Mouse (Mus musculus): Measurements from ENCODE around the gene Agr2. TPM values are rescaled to one million over a fixed set of nuclear protein-coding genes. Genes with fewer than 3 reads are reported as not detected.

The Agr2 gene
- polyA plus RNA-seq, 1 experiment from 2014 or later = not detected

DNA sequence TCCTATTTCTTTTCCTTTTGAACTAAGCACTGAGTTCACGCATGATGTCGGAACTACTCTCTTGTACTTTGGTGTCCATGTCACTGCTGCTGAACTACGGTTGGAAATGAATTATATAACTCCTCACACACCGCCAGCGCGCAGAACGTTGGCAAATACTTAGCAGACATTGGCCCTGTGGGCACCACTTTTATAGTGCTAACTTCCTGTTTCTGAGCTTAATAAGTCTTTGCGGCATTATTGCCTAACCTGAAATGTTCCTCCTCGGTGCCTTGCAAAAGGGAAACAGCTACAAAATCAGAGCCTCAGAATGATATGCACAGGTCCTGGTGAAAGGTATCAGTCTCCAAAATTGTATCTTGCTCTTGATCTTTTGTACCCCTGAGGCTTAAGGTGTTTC, 9.2 kb upstream of the Agr2 start:
- Histone ChIP-seq H3K27me3 (ENCODE audit: control insufficient read depth, insufficient read depth, low read length) (no peaks in the 10 kb centered on the region), H3K27ac (ENCODE audit: low read depth, low read length) (no peak overlapping the region), H3K4me1 (ENCODE audit: control insufficient read depth, insufficient read depth, low read length) (peaks cover 4% of the 10 kb centered on the region), H3K4me3 (ENCODE audit: low read depth, low read length) (no peak overlapping the region), H3K9ac (ENCODE audit: low read length) (no peak overlapping the region), H3K36me3 (ENCODE audit: control insufficient read depth, insufficient read depth, low read length) (no peaks in the 10 kb centered on the region), H3K4me2 (no peak overlapping the region), H3K9me3 (ENCODE audit: control insufficient read depth, low read length) (no peaks in the 10 kb centered on the region)
- no peak for DNase-seq (ENCODE audit: low spot score, missing footprints)
- 93% methylated on average over 9 of the region's 9 CpGs for WGBS
- no peak for ATAC-seq (ENCODE audit: low FRiP score)

DNA sequence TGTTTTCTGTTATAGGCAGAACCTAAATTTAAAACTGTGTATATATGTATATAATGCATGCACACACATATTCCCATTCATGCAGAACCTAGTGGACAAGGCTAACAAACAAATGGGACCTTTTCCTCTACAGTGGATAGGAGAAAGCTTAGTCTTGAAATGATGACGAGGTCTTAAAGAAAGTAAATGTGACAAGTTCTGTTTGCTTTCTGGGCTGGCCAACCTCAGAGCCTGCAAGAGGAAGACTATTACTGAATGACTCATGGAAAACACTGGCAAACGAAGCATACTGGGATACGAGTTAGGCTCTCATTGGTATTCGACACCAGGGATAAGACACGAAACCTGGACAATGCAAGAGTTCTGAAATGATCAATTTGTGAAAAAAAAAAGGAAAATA, 8.0 kb upstream of the Agr2 start:
- peaks cover 4% of the 10 kb centered on the region for H3K4me1 ChIP-seq (ENCODE audit: control insufficient read depth, insufficient read depth, low read length)
- no peaks in the 10 kb centered on the region for H3K27me3 ChIP-seq (ENCODE audit: control insufficient read depth, insufficient read depth, low read length)
- 89% methylated on average over 5 of the region's 5 CpGs for WGBS
- no peak for ATAC-seq (ENCODE audit: low FRiP score)
- no peak overlapping the region for H3K4me2 ChIP-seq
- H3K4me3 ChIP-seq (ENCODE audit: low read depth, low read length) = no peak overlapping the region
- no peaks in the 10 kb centered on the region for H3K36me3 ChIP-seq (ENCODE audit: control insufficient read depth, insufficient read depth, low read length)
- H3K9ac ChIP-seq (ENCODE audit: low read length) = no peak overlapping the region
- no peaks in the 10 kb centered on the region for H3K9me3 ChIP-seq (ENCODE audit: control insufficient read depth, low read length)
- H3K27ac ChIP-seq (ENCODE audit: low read depth, low read length) = no peak overlapping the region
- no peak for DNase-seq (ENCODE audit: low spot score, missing footprints)

DNA sequence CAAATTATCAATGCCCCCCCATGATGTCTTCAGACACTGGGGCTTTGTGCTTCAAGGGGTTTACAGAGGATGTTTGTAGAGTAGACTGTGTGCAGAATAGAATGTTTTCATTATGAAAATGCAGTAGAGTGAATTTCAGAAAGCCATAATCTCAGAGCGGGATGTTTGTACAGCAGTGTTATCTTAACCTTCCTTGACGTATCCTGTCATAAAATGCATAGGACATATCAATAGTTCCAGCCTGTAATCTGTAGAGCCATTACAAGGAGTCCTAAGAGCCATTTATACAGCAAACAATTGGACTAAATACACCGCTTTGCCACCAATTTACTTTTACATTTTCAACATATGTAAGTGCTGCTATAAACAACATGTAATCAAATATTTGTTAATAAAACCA, 876 bp downstream of the Agr2 start:
- Histone ChIP-seq H3K4me2 (no peak overlapping the region), H3K36me3 (ENCODE audit: control insufficient read depth, insufficient read depth, low read length) (no peaks in the 10 kb centered on the region), H3K4me3 (ENCODE audit: low read depth, low read length) (no peak overlapping the region), H3K9ac (ENCODE audit: low read length) (no peak overlapping the region), H3K27ac (ENCODE audit: low read depth, low read length) (no peak overlapping the region), H3K4me1 (ENCODE audit: control insufficient read depth, insufficient read depth, low read length) (peaks cover 2% of the 10 kb centered on the region; the same call in 1 of the 2 replicates), H3K27me3 (ENCODE audit: control insufficient read depth, insufficient read depth, low read length) (no peaks in the 10 kb centered on the region), H3K9me3 (ENCODE audit: control insufficient read depth, low read length) (no peaks in the 10 kb centered on the region)
- 88% methylated on average over 3 of the region's 3 CpGs for WGBS
- ATAC-seq (ENCODE audit: low FRiP score) (no peak), DNase-seq (ENCODE audit: low spot score, missing footprints) (no peak)

DNA sequence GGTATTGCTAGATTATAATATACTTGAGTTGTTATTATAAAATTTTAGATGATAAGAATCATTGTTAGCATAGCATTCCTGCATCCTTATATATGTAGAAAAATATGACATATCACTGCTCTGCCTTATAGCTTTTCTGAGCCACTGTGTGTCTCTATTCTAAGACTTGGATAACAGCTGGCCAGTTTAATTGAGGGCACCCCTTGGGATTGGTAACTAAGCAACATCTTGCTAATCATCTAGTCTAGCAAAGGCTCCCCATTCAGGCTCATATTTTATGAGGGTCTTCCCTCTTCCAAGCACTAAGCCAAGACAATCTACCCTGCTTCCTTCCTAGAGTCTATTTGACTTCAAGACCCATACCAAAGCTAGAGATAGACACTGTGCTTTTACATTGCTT, 1.4 kb downstream of the Agr2 start:
- no peaks in the 10 kb centered on the region for H3K36me3 ChIP-seq (ENCODE audit: control insufficient read depth, insufficient read depth, low read length)
- ATAC-seq (ENCODE audit: low FRiP score) = peak; percentile 60
- DNase-seq (ENCODE audit: low spot score, missing footprints) = no peak
- no peak overlapping the region for H3K4me3 ChIP-seq (ENCODE audit: low read depth, low read length)
- H3K4me2 ChIP-seq = no peak overlapping the region
- H3K9ac ChIP-seq (ENCODE audit: low read length) = no peak overlapping the region
- H3K27me3 ChIP-seq (ENCODE audit: control insufficient read depth, insufficient read depth, low read length) = no peaks in the 10 kb centered on the region
- H3K27ac ChIP-seq (ENCODE audit: low read depth, low read length) = no peak overlapping the region; the same call in 1 of the 2 replicates
- H3K9me3 ChIP-seq (ENCODE audit: control insufficient read depth, low read length) = no peaks in the 10 kb centered on the region
- H3K4me1 ChIP-seq (ENCODE audit: control insufficient read depth, insufficient read depth, low read length) = peaks cover 2% of the 10 kb centered on the region; the same call in 1 of the 2 replicates

DNA sequence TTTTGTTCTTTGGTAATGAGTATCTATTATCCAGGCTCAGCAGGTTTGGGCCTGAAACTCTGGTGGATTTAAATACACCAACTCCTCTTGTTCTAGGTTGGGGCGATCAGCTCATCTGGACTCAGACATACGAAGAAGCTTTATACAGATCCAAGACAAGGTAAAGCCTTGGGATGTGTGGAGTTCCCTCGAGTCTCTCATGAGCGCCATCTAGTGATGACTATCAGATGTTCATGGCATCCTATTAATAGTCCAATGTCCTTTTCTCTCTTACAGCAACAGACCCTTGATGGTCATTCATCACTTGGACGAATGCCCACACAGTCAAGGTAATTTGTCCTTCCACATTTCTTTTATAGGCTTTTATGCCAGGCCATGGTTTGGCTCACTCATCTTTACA, 3.1 kb downstream of the Agr2 start:
- H3K27me3 ChIP-seq (ENCODE audit: control insufficient read depth, insufficient read depth, low read length) = no peaks in the 10 kb centered on the region
- no peaks in the 10 kb centered on the region for H3K9me3 ChIP-seq (ENCODE audit: control insufficient read depth, low read length)
- H3K9ac ChIP-seq (ENCODE audit: low read length) = no peak overlapping the region
- H3K36me3 ChIP-seq (ENCODE audit: control insufficient read depth, insufficient read depth, low read length) = no peaks in the 10 kb centered on the region
- 41% methylated on average over 5 of the region's 5 CpGs for WGBS
- H3K4me3 ChIP-seq (ENCODE audit: low read depth, low read length) = no peak overlapping the region
- H3K4me1 ChIP-seq (ENCODE audit: control insufficient read depth, insufficient read depth, low read length) = peaks cover 2% of the 10 kb centered on the region; the same call in 1 of the 2 replicates
- no peak overlapping the region for H3K27ac ChIP-seq (ENCODE audit: low read depth, low read length)
- no peak for DNase-seq (ENCODE audit: low spot score, missing footprints)
- peak; percentile 63; the same call in 1 of the 2 replicates for ATAC-seq (ENCODE audit: low FRiP score)
- H3K4me2 ChIP-seq = no peak overlapping the region

DNA sequence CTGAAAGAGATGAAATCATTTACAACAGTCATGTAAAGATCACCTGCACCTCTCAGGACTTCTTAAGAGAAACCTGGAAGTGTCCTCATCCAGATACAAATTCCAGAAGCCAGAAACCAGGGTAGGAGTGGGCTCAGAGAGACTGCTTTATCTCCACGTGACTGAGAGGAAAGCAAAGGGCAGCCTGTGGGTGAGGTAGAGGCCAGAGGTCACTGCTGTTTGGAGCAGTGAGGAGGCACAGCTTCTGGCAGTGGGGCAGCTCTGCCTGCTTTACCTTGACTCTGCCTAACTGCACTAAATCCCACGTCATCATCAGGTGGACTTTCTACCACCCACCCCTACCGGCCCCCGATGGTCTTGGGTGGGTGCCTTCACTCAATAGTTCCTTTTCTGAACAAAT, 12.0 kb downstream of the Agr2 start:
- no peak overlapping the region for H3K27ac ChIP-seq (ENCODE audit: low read depth, low read length)
- H3K36me3 ChIP-seq (ENCODE audit: control insufficient read depth, insufficient read depth, low read length) = no peaks in the 10 kb centered on the region
- H3K27me3 ChIP-seq (ENCODE audit: control insufficient read depth, insufficient read depth, low read length) = no peaks in the 10 kb centered on the region
- no peaks in the 10 kb centered on the region for H3K9me3 ChIP-seq (ENCODE audit: control insufficient read depth, low read length)
- H3K4me3 ChIP-seq (ENCODE audit: low read depth, low read length) = no peak overlapping the region
- peaks cover 5% of the 10 kb centered on the region; the same call in 1 of the 2 replicates for H3K4me1 ChIP-seq (ENCODE audit: control insufficient read depth, insufficient read depth, low read length)
- DNase-seq (ENCODE audit: low spot score, missing footprints) (peak; percentile 66), ATAC-seq (ENCODE audit: low FRiP score) (no peak)
- 53% methylated on average over 4 of the region's 4 CpGs for WGBS
- no peak overlapping the region for H3K9ac ChIP-seq (ENCODE audit: low read length)
- no peak overlapping the region for H3K4me2 ChIP-seq

DNA sequence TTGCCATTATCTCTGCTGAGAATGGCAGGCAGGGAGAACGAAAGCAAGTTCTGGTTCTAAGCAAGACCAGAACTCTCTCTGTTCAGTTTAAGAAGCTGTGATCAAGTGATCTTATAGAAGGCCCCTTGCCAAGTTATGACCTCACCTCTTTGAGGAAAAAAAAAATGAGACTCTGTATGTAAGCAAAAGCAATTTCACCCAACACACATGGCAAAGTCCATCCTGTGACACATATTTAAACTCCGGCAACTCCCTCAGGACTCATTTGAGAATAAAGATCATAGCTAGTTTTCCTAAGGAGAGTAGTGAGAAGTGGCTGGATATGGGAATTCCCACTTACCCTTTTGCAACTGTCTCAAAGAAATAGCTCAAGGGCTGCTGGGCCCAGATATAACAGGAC, 14.9 kb downstream of the Agr2 start:
- ATAC-seq (ENCODE audit: low FRiP score) = no peak
- H3K9me3 ChIP-seq (ENCODE audit: control insufficient read depth, low read length) = no peaks in the 10 kb centered on the region
- H3K27ac ChIP-seq (ENCODE audit: low read depth, low read length) = no peak overlapping the region
- H3K4me2 ChIP-seq = no peak overlapping the region
- H3K27me3 ChIP-seq (ENCODE audit: control insufficient read depth, insufficient read depth, low read length) = no peaks in the 10 kb centered on the region
- no peak for DNase-seq (ENCODE audit: low spot score, missing footprints)
- H3K36me3 ChIP-seq (ENCODE audit: control insufficient read depth, insufficient read depth, low read length) = no peaks in the 10 kb centered on the region
- H3K9ac ChIP-seq (ENCODE audit: low read length) = no peak overlapping the region
- no peaks in the 10 kb centered on the region for H3K4me1 ChIP-seq (ENCODE audit: control insufficient read depth, insufficient read depth, low read length)
- H3K4me3 ChIP-seq (ENCODE audit: low read depth, low read length) = no peak overlapping the region
- 98% methylated on average over 2 of the region's 2 CpGs for WGBS

DNA sequence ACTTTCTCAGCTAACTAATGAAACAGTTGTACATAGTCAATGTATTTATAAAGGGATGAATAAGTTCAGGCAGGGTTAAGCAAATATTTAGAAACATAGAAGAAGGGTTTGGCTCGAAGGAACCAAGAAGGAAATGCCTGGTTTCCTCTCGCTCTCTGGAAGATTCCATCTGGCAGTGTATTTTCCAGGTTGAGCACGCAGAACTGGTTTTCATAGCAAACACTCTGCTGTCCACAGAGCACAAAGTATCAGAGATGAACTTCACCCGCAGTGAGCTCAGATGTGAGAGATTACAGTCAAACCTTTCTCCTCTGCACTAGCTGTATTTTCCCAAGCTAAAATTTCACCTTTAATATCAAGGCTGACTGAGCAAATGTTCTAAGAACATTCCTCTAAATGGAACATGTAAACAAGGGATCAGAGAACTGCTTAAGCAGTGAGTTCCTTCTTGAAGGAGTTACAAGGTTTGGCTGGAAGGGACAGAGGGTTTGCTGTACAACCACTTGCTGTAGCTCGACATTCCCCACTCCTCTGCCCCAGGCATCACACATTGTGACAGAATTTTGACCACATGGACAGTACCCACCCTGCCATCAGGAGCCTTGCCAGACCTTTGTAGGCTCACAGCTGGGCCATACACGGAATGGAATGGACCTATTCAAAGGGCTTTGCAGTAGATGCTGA, 15.8 kb downstream of the Agr2 start:
- Histone ChIP-seq H3K4me1 (ENCODE audit: control insufficient read depth, insufficient read depth, low read length) (no peaks in the 10 kb centered on the region), H3K9me3 (ENCODE audit: control insufficient read depth, low read length) (no peaks in the 10 kb centered on the region), H3K27ac (ENCODE audit: low read depth, low read length) (no peak overlapping the region), H3K27me3 (ENCODE audit: control insufficient read depth, insufficient read depth, low read length) (no peaks in the 10 kb centered on the region), H3K36me3 (ENCODE audit: control insufficient read depth, insufficient read depth, low read length) (no peaks in the 10 kb centered on the region), H3K4me3 (ENCODE audit: low read depth, low read length) (no peak overlapping the region), H3K9ac (ENCODE audit: low read length) (no peak overlapping the region), H3K4me2 (no peak overlapping the region)
- ATAC-seq (ENCODE audit: low FRiP score) = no peak
- 79% methylated on average over 6 of the region's 6 CpGs for WGBS
- peak; percentile 78 for DNase-seq (ENCODE audit: low spot score, missing footprints)

DNA sequence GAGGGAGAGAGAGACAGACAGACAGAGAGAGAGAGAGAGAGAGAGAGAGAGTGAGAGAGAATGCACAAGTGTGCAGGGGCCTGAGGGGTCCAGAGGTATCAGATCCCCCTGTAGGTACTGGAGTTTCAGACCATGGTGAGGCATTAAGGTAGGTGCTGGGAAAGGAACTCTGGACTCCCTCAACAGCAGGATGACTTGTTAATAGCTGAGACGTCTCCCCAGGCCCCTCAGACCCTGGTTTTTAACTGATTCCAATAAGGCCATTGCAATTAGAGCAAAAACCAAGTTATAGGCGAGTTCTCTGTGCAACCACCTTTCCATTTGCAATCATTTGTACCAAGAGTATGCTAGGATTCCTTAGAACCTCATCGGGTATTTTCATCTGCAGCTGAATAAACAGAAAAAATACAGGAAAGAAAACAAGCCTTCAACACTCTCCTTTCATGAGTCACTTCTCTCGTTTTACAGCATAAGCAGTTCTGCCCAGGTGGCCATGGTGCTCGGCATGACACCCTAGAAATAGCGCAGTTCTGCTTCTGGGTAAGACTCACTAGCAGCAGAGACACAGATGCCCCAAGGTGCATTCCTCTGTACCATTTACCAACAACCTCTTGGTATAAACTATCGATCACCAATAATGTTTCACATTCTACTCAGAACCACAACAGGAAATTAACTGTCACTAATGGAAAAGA, 20.7 kb downstream of the Agr2 start:
- 75% methylated on average over 7 of the region's 7 CpGs for WGBS

More for the DNA sequence above, 20.7 kb downstream of the Agr2 start:
- DNase-seq (ENCODE audit: low spot score, missing footprints) (peak; percentile 75), ATAC-seq (ENCODE audit: low FRiP score) (no peak)
- no peak overlapping the region for H3K4me3 ChIP-seq (ENCODE audit: low read depth, low read length)
- H3K4me1 ChIP-seq (ENCODE audit: control insufficient read depth, insufficient read depth, low read length) = no peaks in the 10 kb centered on the region
- peaks cover 4% of the 10 kb centered on the region; the same call in 1 of the 2 replicates for H3K36me3 ChIP-seq (ENCODE audit: control insufficient read depth, insufficient read depth, low read length)
- H3K4me2 ChIP-seq = no peak overlapping the region
- no peak overlapping the region for H3K9ac ChIP-seq (ENCODE audit: low read length)
- no peak overlapping the region for H3K27ac ChIP-seq (ENCODE audit: low read depth, low read length)
- H3K27me3 ChIP-seq (ENCODE audit: control insufficient read depth, insufficient read depth, low read length) = no peaks in the 10 kb centered on the region
- H3K9me3 ChIP-seq (ENCODE audit: control insufficient read depth, low read length) = no peaks in the 10 kb centered on the region

All from midbrain, embryonic 11.5 days (tissue).